Comparison of ENCODE assay signal across 16 mouse cellular contexts in genomic region chr6:147644391-147644790, GRCm38 (mm10).
"Had no signal": no experiment of that assay in that cellular context is flagged by ENCODE, and none has a peak within 500 bp of the region (broad histone marks: within the 10 kb centered on the region; RNA-seq: fewer than 3 reads in every experiment).

No protein-coding gene starts in this region.

- H3K4me1 ChIP-seq: neural tube, embryonic 13.5 days; neural tube, embryonic 15.5 days had no signal

- H3K4me2 ChIP-seq: neural tube, embryonic 13.5 days; neural tube, embryonic 15.5 days; stomach, embryonic 15.5 days had no signal

- H3K27ac ChIP-seq: neural tube, embryonic 13.5 days; neural tube, embryonic 15.5 days; stomach, embryonic 15.5 days; stomach, postnatal 0 days had no signal

- H3K9me3 ChIP-seq: neural tube, embryonic 13.5 days; neural tube, embryonic 15.5 days; stomach, embryonic 15.5 days had no signal

- H3K9ac ChIP-seq: neural tube, embryonic 13.5 days; neural tube, embryonic 15.5 days; stomach, embryonic 15.5 days had no signal

- DNase-seq: retina, postnatal 1 day; right cerebral cortex, adult 18-20 months; right cerebral cortex, postnatal 14 days; right cerebral cortex, postnatal 25 days; right cerebral cortex, postnatal 4 days; spleen, adult 18-20 months; thymus, adult 18-20 months; thymus, adult 2 months; thymus, postnatal 14 days; thymus, postnatal 25 days; thymus, postnatal 36 days; thymus, postnatal 4 days had no signal

- H3K27me3 ChIP-seq: neural tube, embryonic 13.5 days; neural tube, embryonic 15.5 days; stomach, embryonic 15.5 days had no signal

- H3K4me3 ChIP-seq: neural tube, embryonic 13.5 days; neural tube, embryonic 15.5 days; stomach, embryonic 15.5 days had no signal

- H3K36me3 ChIP-seq: neural tube, embryonic 13.5 days; neural tube, embryonic 15.5 days; stomach, embryonic 15.5 days had no signal
